Mouse (Mus musculus) lung, postnatal 0 days (tissue): ENCODE data around the gene Oxld1. TPM values are rescaled to one million over a fixed set of nuclear protein-coding genes. Genes with fewer than 3 reads are reported as not detected.

Source experiments
- ATAC-seq: fragments of 200-750 bp; cut with Nextera tagmentation; 2 replicates; pipeline ENCODE4 v1.8.0; 2017; ENCODE audit warnings: moderate library complexity
- DNase-seq: peaks from one replicate; pipeline ENCODE4 v3.0.0-alpha.2; 2016; ENCODE audit warnings: low spot score
- H3K27ac ChIP-seq: fragments of 300-500 bp; sonication (generic); 2 replicates; pipeline ENCODE4 v1.5.1; 2014; ENCODE audit warnings: antibody characterized with exemption, mild to moderate bottlenecking, low read length, mixed read lengths
- H3K27me3 ChIP-seq: fragments of 300-500 bp; sonication (generic); replicated peaks from 2 replicates; pipeline ENCODE4 v1.6.1; 2014; ENCODE audit warnings: low read length, mixed read lengths; ENCODE audit not compliant: insufficient read depth
- H3K36me3 ChIP-seq: fragments of 300-500 bp; sonication (generic); 2 replicates; pipeline ENCODE4 v1.6.1; 2014; ENCODE audit warnings: low read length, mixed read lengths; ENCODE audit not compliant: insufficient read depth
- H3K4me1 ChIP-seq: fragments of 300-500 bp; sonication (generic); 2 replicates; pipeline ENCODE4 v1.6.1; 2014; ENCODE audit warnings: antibody characterized with exemption, low read depth, low read length, mixed read lengths; ENCODE audit not compliant: insufficient read depth
- H3K4me2 ChIP-seq: fragments of 300-500 bp; sonication (generic); replicated peaks from 2 replicates; pipeline ENCODE4 v1.6.1; 2014; ENCODE audit warnings: low read depth, mild to moderate bottlenecking, low read length, moderate library complexity, mixed read lengths
- H3K4me3 ChIP-seq: fragments of 300-500 bp; sonication (generic); 2 replicates; pipeline ENCODE4 v1.5.1; 2014; ENCODE audit warnings: low read depth, low read length
- H3K9ac ChIP-seq: fragments of 300-500 bp; sonication (generic); replicated peaks from 2 replicates; pipeline ENCODE4 v1.6.1; 2014; ENCODE audit warnings: low read depth, mild to moderate bottlenecking
- H3K9me3 ChIP-seq: fragments of 300-500 bp; sonication (generic); 2 replicates; pipeline ENCODE4 v1.6.1; 2016; ENCODE audit warnings: low read length, mixed read lengths
- CTCF ChIP-seq: IDR thresholded peaks from 2 replicates; pipeline ENCODE4 v1.5.1; 2016; ENCODE audit warnings: antibody characterized with exemption, mild to moderate bottlenecking
- EP300 ChIP-seq: IDR thresholded peaks from 2 replicates; pipeline ENCODE4 v1.6.1; 2016; ENCODE audit warnings: antibody characterized with exemption, mild to moderate bottlenecking, control low read depth
- WGBS: fragments of 180-500 bp; shearing (Covaris S2); extraction: QIAGEN DNeasy Blood & Tissue Kit; methylation state at CpG from one replicate; pipeline ENCODE4 v1.1.7; 2014; 5-methylcytosine and 5-hydroxymethylcytosine counted together
- polyA plus RNA-seq: library from polyadenylated mRNA; unstranded; fragments of >200 nt; fragmentation: Nextera tagmentation; extraction: Ambion mirVana; gene quantifications from 2 replicates; pipeline ENCODE4 v1.2.1, GENCODE M21; 2015

Gene Oxld1
- polyA plus RNA-seq, 1 experiment from 2014 or later, result 18.9 TPM

GRCm38 (mm10) chr11:120465521-120465920 is 7.7 kb upstream of the Oxld1 start:
- 78% methylated on average over 4 of the region's 4 CpGs for WGBS
- Histone ChIP-seq H3K36me3 (peaks cover 9% of the 10 kb centered on the region), H3K4me1 (0 out of 2 replicates have a peak, but pooled peaks cover 8% of the 10 kb centered on the region), H3K9me3 (no peaks in the 10 kb centered on the region), H3K4me2 (no peak overlapping the region), H3K4me3 (no peak overlapping the region), H3K9ac (no peak overlapping the region), H3K27me3 (no peaks in the 10 kb centered on the region), H3K27ac (no peak overlapping the region)
- ATAC-seq, result no peak
- DNase-seq, result no peak
- TF ChIP-seq CTCF, result no peak
- TF ChIP-seq EP300, result no peak

GRCm38 (mm10) chr11:120464365-120464764 is 6.5 kb upstream of the Oxld1 start:
- WGBS, result 89% methylated on average over 5 of the region's 5 CpGs
- TF ChIP-seq CTCF (no peak), EP300 (no peak)
- Histone ChIP-seq H3K27ac (no peak overlapping the region), H3K9ac (no peak overlapping the region), H3K4me3 (no peak overlapping the region), H3K9me3 (no peaks in the 10 kb centered on the region), H3K36me3 (peaks cover 4% of the 10 kb centered on the region; the same call in 1 of the 2 replicates), H3K27me3 (no peaks in the 10 kb centered on the region), H3K4me1 (0 out of 2 replicates have a peak, but pooled peaks cover 8% of the 10 kb centered on the region), H3K4me2 (no peak overlapping the region)
- DNase-seq, result no peak
- no peak for ATAC-seq

GRCm38 (mm10) chr11:120463536-120463935 is 5.7 kb upstream of the Oxld1 start:
- H3K27me3 ChIP-seq, result no peaks in the 10 kb centered on the region
- no peak overlapping the region for H3K4me2 ChIP-seq
- peaks cover 4% of the 10 kb centered on the region; the same call in 1 of the 2 replicates for H3K36me3 ChIP-seq
- H3K27ac ChIP-seq, result no peak overlapping the region
- ATAC-seq (no peak), DNase-seq (no peak)
- H3K9me3 ChIP-seq, result no peaks in the 10 kb centered on the region
- no peak overlapping the region for H3K4me3 ChIP-seq
- 78% methylated on average over 2 of the region's 2 CpGs for WGBS
- H3K4me1 ChIP-seq, result peaks cover 11% of the 10 kb centered on the region; the same call in 1 of the 2 replicates
- TF ChIP-seq EP300 (no peak), CTCF (no peak)
- no peak overlapping the region for H3K9ac ChIP-seq

GRCm38 (mm10) chr11:120458847-120459597 is 1.2 kb upstream of the Oxld1 start:
- no peak for TF ChIP-seq EP300
- TF ChIP-seq CTCF, result peak; percentile 51
- Histone ChIP-seq H3K9ac (peak overlapping the region; percentile 84), H3K27me3 (no peaks in the 10 kb centered on the region), H3K4me1 (peaks cover 5% of the 10 kb centered on the region; the same call in 1 of the 2 replicates), H3K36me3 (peaks cover 3% of the 10 kb centered on the region; the same call in 1 of the 2 replicates), H3K27ac (no peak overlapping the region; the same call in 1 of the 2 replicates), H3K4me2 (peak overlapping the region; percentile 89), H3K9me3 (no peaks in the 10 kb centered on the region), H3K4me3 (peak overlapping the region; percentile 88)
- ATAC-seq (no peak), DNase-seq (peak; percentile 17)
- 59% methylated on average over 6 of the region's 6 CpGs for WGBS

GRCm38 (mm10) chr11:120457370-120457769 is 498 bp downstream of the Oxld1 start:
- Histone ChIP-seq H3K4me2 (peak overlapping the region; percentile 89), H3K4me3 (peak overlapping the region; percentile 88), H3K9ac (peak overlapping the region; percentile 84), H3K27me3 (no peaks in the 10 kb centered on the region), H3K4me1 (peaks cover 5% of the 10 kb centered on the region; the same call in 1 of the 2 replicates), H3K27ac (peak overlapping the region; percentile 77), H3K9me3 (no peaks in the 10 kb centered on the region), H3K36me3 (peaks cover 3% of the 10 kb centered on the region; the same call in 1 of the 2 replicates)
- ATAC-seq, result no peak; the same call in 1 of the 2 replicates
- WGBS, result 15% methylated on average over 14 of the region's 14 CpGs
- TF ChIP-seq CTCF, result no peak
- TF ChIP-seq EP300, result no peak
- no peak for DNase-seq

GRCm38 (mm10) chr11:120455413-120455812 is 2.5 kb downstream of the Oxld1 start:
- no peak overlapping the region for H3K9ac ChIP-seq
- no peak overlapping the region for H3K4me2 ChIP-seq
- H3K9me3 ChIP-seq, result no peaks in the 10 kb centered on the region
- ATAC-seq (no peak), DNase-seq (no peak)
- 0 out of 2 replicates have a peak, but pooled peaks cover 3% of the 10 kb centered on the region for H3K36me3 ChIP-seq
- H3K27me3 ChIP-seq, result no peaks in the 10 kb centered on the region
- peaks cover 5% of the 10 kb centered on the region; the same call in 1 of the 2 replicates for H3K4me1 ChIP-seq
- WGBS, result 94% methylated on average over 7 of the region's 7 CpGs
- H3K27ac ChIP-seq, result no peak overlapping the region
- TF ChIP-seq CTCF, result no peak
- no peak for TF ChIP-seq EP300
- no peak overlapping the region for H3K4me3 ChIP-seq
